Mouse (Mus musculus) brain, embryonic 18.5 days (tissue): ENCODE data around the gene Fnd3c2.
"Not testable (repeated sequence)": the region's sequence is repeated elsewhere in the genome, so short reads cannot be mapped to it uniquely, and the experiment has no call there.

Source experiments
- DNase-seq: peaks from one replicate; pipeline ENCODE4 v3.0.0-alpha.2; 2012; ENCODE audit warnings: low read depth, low spot score

Gene Fnd3c2

DNA sequence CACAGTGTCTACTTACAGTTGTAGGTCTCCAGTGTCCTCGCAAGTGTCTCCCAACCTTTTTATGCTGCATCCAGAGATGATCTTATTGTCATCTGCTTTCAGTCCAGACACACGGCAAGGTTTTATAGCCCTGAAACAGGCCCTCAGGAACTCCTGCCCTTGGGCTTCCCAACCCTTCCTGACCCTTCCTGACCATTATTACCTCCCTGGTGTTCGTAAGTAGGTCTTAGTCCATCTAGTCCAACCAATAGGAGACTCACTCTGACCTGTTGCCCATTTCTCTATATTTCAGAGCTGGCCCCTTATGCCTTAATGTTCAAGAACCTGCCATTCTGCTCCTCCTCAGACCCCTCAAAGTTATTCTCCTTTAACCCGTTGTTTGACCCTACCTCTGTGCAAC, at the start of gene Fnd3c2:
Gene Fnd3c2, minus strand, starts transcription at position 101 of the 400 bp plus-strand sequence.
- no peak for DNase-seq

DNA sequence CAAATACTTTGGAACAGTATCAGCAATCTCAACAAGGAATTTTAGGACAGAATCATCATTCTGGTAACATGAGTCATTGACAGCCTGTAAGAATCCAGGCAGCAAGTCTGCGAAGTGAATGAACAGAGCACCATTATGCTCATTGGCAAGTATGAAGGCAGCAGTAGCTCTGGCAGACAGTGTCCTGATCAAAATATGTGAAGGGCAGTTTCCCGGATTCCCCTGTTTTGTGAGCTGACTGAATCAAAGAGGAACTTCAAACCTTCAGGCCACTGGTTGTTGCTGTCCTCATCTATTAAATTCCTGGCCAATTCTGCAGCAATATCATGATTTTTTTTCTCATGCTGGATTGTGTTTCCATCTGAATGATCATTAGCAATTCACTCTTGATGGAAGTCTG, 29.3 kb upstream of the Fnd3c2 start:
- no peak for DNase-seq

DNA sequence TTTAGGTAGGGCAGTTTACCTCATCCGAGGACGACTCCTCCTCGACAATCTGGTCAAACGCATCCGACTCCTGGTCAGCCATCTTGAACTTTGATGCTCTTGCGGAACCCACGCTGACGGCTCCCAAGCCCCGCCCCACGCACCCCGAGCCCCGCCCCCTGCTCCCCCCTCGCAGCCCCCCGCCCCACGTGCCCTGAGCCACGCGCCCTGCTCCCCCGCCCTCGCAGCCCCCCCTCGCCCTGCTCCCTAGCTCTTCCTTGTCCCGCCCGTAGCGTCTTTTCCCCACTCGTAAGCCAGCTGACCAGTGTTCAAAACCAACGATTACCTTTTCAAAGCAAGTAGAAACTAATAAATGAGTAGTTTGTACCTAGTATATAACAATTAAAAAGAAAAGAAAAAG, 34.1 kb downstream of the Fnd3c2 start, which contains the start of gene Taf9b:
Gene Taf9b, minus strand, starts transcription at position 101 of the 400 bp plus-strand sequence.
- no peak for DNase-seq

DNA sequence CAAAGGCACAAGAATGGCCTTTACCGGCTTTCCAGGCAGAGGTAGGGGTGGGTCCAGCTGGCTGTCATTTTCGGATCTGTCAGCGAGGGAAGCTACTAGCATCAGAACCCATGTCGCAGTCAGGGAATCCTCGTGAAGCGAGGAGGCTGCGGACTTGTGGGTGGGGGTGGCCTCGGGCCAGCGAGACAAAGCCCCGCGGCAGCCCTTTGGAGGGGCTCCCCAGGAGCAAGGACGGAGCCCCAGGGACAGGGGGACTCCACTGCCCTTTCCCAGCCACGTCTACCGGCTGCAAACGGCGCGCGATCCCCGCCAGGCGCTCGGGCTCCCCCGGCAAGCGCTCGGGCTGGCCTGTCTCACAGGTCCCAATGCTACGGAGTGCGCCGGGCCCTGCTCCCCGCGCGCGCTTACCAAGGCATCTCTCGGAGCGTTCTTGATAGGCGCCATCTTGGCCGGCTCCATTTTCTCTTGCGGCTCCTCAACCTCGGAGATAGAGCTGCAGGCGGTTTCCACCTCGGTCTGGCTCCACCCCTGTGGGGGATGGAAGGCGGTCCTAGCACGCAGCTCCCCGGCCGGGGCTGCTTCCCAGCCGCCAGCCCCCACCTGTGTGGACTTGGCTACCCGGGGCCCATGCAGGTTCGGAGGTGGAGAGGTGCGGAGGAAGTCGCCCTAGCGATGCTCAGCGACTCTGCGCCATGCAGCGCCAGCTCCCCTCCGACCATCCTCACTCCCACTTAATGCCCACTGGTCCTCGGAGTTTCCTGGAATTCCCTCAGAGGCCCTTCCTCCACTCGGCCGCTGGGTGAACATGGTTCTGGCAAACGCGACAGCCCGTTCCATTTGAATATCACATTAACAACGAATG, 35.8 kb downstream of the Fnd3c2 start:
- DNase-seq, result peak; percentile 45

DNA sequence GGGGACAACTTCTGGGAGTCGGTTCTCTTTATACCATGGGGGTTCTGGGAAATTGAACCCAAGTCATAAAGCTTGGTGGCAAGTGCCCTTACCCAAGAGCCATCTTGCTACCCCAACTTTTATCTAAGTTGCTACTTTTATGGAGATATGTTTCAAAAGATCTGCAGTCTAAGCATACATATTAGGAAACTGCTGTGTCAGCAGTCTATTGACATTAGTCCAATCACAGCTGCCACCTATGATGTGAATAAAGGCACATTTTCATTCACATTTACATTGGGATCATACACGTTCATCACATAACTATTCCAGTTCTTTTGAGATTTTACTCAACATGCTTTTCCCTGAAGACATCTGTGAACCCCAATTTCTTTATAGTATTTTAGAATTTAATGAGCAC, 46.1 kb downstream of the Fnd3c2 start:
- DNase-seq, result no peak

DNA sequence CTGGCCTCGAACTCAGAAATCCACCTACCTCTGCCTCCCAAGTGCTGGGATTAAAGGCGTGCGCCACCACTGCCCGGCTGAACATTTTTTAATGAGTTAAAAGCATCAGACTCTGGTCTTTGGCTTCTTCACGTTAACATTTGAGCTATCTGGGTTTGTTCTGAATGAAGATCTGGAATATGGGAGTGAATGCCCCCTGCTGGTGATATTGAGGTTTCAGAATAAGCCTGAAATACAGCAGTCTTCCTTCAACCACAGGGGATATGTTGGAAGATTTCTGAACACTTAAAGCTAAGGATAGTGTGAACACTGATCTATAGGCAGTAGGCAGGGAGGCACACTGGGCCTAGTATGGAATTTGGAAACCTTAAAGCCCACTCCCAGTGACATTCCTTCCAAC, 56.3 kb downstream of the Fnd3c2 start:
- no peak for DNase-seq

DNA sequence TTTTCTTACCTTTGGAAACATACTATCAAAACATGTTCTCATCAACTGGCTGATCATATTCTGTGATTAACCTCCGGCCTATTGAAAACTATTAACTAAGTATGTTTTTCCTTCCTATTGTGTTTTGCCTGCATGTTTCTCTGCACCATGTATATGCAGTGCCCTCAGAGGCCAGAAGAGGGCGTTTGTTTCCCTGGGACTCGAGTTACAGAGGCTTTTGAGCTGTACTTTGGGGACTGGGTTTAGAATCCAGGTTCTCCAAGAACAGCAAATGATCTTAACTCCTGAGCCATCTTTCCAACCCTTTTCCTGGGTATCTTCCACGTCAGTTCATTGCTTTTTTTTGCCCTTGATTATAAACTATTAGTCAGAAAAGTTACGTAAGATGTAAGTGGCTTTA, 57.9 kb downstream of the Fnd3c2 start:
- no peak for DNase-seq

DNA sequence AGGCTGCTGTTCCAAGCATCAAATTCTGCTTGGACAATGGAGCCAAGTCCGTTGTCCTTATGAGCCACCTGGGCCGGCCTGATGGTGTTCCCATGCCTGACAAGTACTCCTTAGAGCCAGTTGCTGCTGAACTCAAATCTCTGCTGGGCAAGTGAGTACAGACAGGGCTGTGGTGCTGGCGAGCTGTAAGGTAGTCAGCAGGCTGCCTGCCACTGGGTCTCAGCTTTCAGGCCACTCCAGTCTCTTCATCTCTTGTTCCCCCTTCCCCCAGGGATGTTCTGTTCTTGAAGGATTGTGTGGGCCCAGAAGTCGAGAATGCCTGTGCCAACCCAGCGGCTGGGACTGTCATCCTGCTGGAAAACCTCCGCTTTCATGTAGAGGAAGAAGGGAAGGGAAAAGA, 60.8 kb downstream of the Fnd3c2 start:
- DNase-seq, result not testable (repeated sequence)

DNA sequence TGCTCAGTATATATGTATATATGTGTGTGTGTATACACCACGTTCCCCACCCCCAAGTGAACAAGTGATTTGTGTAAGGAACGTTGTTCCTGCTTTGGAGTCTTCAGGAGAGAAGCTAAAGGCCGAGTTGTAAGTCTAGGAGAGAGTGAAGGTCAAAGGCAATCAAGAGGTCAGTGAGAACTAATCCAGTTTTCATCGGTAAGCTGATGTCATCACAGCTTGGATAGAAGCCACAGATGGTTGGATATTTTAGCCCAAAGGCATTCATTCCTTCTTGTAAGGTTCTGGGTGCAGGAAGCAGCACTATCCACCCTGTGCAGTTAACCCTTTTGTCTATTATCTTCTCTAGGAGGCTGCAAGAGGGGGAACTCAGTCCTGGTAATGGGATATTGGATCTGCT, 65.1 kb downstream of the Fnd3c2 start:
- DNase-seq, result no peak

DNA sequence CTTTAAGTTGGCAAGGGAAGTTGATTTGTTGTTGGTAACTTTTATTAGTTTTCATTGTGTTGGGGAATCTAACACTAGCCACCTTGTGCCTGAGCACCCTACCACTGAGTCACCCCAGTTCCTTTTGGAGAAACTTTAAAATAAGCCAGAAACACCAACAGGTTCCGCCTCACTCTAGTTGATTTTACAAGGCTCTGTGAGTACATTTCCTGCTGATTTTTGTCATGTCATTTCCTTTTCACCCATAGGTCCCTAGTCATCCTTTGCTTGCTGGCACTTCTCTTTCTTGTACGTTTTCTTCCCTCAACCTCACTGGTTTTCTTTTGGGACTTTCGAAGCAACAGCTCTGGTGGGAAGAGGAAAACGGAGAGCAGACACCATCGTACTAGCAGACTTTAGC, 65.8 kb downstream of the Fnd3c2 start:
- no peak for DNase-seq

DNA sequence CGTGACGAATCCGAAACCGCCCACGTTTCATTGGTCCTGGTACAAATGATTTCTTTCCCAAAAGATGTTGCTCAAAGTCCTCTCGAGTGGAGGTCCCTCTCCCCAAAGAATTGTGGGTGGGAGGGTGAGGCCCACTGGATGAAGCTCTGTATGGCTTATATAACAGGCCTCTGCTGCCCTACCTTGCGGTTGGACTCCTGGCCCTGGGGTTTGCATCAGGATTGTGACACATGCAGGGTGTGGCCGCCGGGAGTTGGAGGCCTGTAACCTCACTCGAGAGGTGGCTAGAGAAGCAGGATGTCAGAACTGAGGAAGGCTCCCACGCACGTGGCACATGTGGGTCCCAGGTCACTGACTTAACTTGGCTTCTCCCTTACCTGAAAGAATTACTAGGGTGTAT, 67.4 kb downstream of the Fnd3c2 start:
- no peak for DNase-seq

DNA sequence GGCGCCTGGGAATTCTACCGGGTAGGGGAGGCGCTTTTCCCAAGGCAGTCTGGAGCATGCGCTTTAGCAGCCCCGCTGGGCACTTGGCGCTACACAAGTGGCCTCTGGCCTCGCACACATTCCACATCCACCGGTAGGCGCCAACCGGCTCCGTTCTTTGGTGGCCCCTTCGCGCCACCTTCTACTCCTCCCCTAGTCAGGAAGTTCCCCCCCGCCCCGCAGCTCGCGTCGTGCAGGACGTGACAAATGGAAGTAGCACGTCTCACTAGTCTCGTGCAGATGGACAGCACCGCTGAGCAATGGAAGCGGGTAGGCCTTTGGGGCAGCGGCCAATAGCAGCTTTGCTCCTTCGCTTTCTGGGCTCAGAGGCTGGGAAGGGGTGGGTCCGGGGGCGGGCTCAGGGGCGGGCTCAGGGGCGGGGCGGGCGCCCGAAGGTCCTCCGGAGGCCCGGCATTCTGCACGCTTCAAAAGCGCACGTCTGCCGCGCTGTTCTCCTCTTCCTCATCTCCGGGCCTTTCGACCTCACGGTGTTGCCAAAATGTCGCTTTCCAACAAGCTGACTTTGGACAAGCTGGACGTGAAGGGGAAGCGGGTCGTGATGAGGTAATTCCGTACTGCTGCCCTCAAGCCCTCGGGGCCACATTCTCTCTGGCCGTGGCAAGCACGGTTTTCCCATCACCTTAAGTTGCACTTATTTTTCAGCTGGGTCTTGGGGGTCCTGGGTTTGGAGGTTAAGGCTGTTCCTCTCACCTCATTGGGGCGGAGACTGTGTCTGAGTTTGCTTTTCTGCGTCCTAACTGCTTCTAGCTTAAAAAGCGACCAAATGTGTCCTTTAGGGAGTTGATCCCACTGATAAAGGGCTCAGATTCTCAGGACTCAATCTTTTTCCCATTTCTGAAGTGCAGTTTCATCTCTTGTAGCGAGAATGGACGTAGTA, 68.2 kb downstream of the Fnd3c2 start, which contains the start of gene Pgk1:
Gene Pgk1, plus strand, starts transcription at position 388 of the 937 bp plus-strand sequence.
- peak; percentile 92 for DNase-seq

DNA sequence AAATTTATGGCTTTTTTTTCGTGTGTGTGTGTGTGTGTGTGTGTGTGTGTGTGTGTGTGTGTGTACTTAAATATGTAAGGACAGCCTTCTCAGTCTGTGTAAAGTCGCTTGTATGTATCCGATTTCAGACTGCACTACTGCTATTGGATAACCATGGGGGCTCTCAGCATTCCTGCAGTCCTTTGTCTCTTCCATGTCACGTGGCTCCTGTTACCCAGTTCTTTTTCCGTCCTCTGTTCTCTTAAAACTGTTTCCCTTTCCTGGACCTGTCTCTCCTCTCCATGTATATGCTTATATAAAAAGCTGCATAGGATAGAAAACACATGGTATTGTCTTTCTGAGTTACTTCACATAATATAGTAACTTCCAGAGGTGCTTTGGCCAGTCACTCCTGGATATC, 69.5 kb downstream of the Fnd3c2 start:
- no peak for DNase-seq
